ENCODE assay signal across 25 mouse cellular contexts in genomic region chr9:14921971-14922560, GRCm38 (mm10). TPM values are rescaled to one million over a fixed set of nuclear protein-coding genes. Genes with fewer than 3 reads are reported as not detected.
"Had no signal": no experiment of that assay in that cellular context is flagged by ENCODE, and none has a peak within 500 bp of the region (broad histone marks: within the 10 kb centered on the region; RNA-seq: fewer than 3 reads in every experiment).

No protein-coding gene starts in this region.

- H3K27me3 ChIP-seq: limb, embryonic 12.5 days; limb, embryonic 15.5 days; midbrain, embryonic 12.5 days; midbrain, embryonic 15.5 days; neural tube, embryonic 12.5 days; neural tube, embryonic 15.5 days; stomach, embryonic 15.5 days had no signal

- H3K9ac ChIP-seq: limb, embryonic 12.5 days; limb, embryonic 15.5 days; liver, embryonic 14.5 days; liver, postnatal 0 days; lung, embryonic 14.5 days; midbrain, embryonic 12.5 days; midbrain, embryonic 15.5 days; neural tube, embryonic 12.5 days; neural tube, embryonic 15.5 days; stomach, embryonic 15.5 days had no signal

- ATAC-seq: liver, postnatal 0 days; lung, postnatal 0 days; midbrain, embryonic 15.5 days had no signal

- H3K9me3 ChIP-seq: limb, embryonic 12.5 days; limb, embryonic 15.5 days; midbrain, embryonic 12.5 days; midbrain, embryonic 15.5 days; neural tube, embryonic 12.5 days; neural tube, embryonic 15.5 days; stomach, embryonic 15.5 days had no signal

- DNase-seq: kidney, postnatal 36 days; layer of hippocampus, postnatal 36 days; left cerebral cortex, postnatal 4 days; liver, postnatal 0 days; lung, embryonic 14.5 days; right cerebral cortex, adult 18-20 months; right cerebral cortex, postnatal 14 days; right cerebral cortex, postnatal 4 days; thymus, postnatal 25 days had no signal

- H3K36me3 ChIP-seq: limb, embryonic 12.5 days; limb, embryonic 15.5 days; midbrain, embryonic 12.5 days; midbrain, embryonic 15.5 days; neural tube, embryonic 12.5 days; neural tube, embryonic 15.5 days; stomach, embryonic 15.5 days had no signal

- H3K27ac ChIP-seq: kidney, postnatal 0 days; limb, embryonic 12.5 days; limb, embryonic 15.5 days; liver, embryonic 14.5 days; macrophage; midbrain, embryonic 12.5 days; midbrain, embryonic 15.5 days; neural tube, embryonic 12.5 days; neural tube, embryonic 15.5 days; stomach, embryonic 15.5 days had no signal

- H3K4me2 ChIP-seq: limb, embryonic 12.5 days; limb, embryonic 15.5 days; liver, embryonic 11.5 days; lung, embryonic 14.5 days; midbrain, embryonic 12.5 days; midbrain, embryonic 15.5 days; neural tube, embryonic 12.5 days; neural tube, embryonic 15.5 days; stomach, embryonic 15.5 days had no signal

- H3K4me1 ChIP-seq: limb, embryonic 12.5 days; limb, embryonic 15.5 days; neural tube, embryonic 12.5 days; stomach, embryonic 15.5 days had no signal

- H3K4me3 ChIP-seq: limb, embryonic 12.5 days; limb, embryonic 15.5 days; midbrain, embryonic 12.5 days; midbrain, embryonic 15.5 days; neural tube, embryonic 12.5 days; neural tube, embryonic 15.5 days; stomach, embryonic 15.5 days had no signal

RNA-seq across cellular contexts. Expression of gene Izumo1r, which starts 18.3 kb away (rescaled TPM):
- total RNA-seq: layer of hippocampus, adult 8-10 months; layer of hippocampus, postnatal 10 days; layer of hippocampus, postnatal 36 days; left cerebral cortex, adult 8-10 months; left cerebral cortex, postnatal 14 days; left cerebral cortex, postnatal 4 days had no signal
- polyA plus RNA-seq: limb, embryonic 12.5 days; liver, embryonic 11.5 days; liver, embryonic 14.5 days; liver, postnatal 0 days; macrophage; midbrain, embryonic 12.5 days; midbrain, embryonic 15.5 days; neural tube, embryonic 12.5 days; neural tube, embryonic 15.5 days; stomach, embryonic 15.5 days had no signal
